Mouse (Mus musculus) inflammation-experienced regulatory T-cells, adult 16 weeks (primary cell): ENCODE results near the gene Esp18. TPM values are rescaled to one million over a fixed set of nuclear protein-coding genes. Genes with fewer than 3 reads are reported as not detected.

Source experiments
- polyA plus RNA-seq: library from polyadenylated mRNA; unstranded; fragments of 100-300 nt; shearing (Covaris generic); gene quantifications from one replicate; pipeline ENCODE4 v1.2.1, GENCODE M21; 2017

Gene Esp18
- polyA plus RNA-seq = not detected

DNA sequence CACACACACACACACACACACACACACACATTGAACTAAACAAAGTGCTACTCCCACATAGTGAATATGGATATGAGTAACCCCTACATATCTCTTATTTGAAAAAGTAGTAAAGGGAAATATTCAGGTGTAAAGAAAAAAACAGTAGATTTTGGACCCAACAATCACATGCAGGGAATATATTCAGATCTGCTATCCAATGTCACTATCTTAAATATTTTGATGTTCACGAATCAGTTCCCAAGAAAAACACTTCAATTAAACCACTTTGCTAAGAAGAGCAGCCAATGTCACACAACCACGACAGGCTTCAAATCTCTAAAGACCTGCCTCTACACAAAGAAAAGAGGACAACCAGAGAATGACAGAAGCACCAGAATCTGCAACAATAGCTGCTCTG is at the start of gene Esp18:
Esp18 (plus strand) TSS at position 301 of the 400 bp plus-strand sequence.

Other genes starting within 250 kb of the Esp18 start
- not detected for gene Esp16, start 129.8 kb downstream of the Esp18 start, polyA plus RNA-seq
- not detected for gene Esp15, start 234.6 kb downstream of the Esp18 start, polyA plus RNA-seq